Mouse (Mus musculus) yolk sac, embryonic 10.5 days (tissue): ENCODE measurements around the gene Gm572.

ENCODE experiments used
- DNase-seq: peaks from one replicate; pipeline ENCODE4 v3.0.0-alpha.2; 2017; ENCODE audit warnings: low spot score

The Gm572 gene

DNA sequence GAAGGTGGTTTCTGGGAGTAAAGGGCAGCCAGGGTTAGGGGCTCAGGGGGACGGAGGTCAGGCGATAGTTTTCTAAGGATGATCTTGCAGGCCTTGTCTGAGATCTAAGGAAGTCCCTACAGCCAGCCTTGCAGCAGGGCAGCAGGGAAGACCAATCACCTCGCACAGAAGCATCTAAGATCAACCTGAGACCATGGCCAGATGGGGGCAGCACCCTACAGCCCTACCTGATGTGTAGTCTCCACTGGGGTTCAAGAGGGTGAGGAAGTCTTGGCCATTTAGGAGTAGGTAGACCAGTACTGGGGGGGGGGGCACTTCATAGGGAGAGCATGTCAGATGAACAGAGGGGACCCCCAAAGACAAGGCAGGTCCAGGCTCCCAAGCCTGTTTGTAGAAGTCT, 72.3 kb downstream of the Gm572 start:
- no peak for DNase-seq
